Mouse (Mus musculus) midbrain, embryonic 16.5 days (tissue): Measurements from ENCODE around the gene Ints2. TPM values are rescaled to one million over a fixed set of nuclear protein-coding genes. Genes with fewer than 3 reads are reported as not detected.
"Not testable (repeated sequence)": the region's sequence is repeated elsewhere in the genome, so short reads cannot be mapped to it uniquely, and the experiment has no call there.

Experiments
- ATAC-seq: fragments of 200-750 bp; cut with Nextera tagmentation; 2 replicates; pipeline ENCODE4 v1.8.0; 2017; ENCODE audit warnings: moderate TSS enrichment
- H3K27ac ChIP-seq: fragments of 300-500 bp; sonication (generic); 2 replicates; pipeline ENCODE4 v1.5.1; 2014; ENCODE audit warnings: mild to moderate bottlenecking, low read length, mixed read lengths
- H3K27me3 ChIP-seq: fragments of 300-500 bp; sonication (generic); 2 replicates; pipeline ENCODE4 v1.6.1; 2014; ENCODE audit warnings: low read depth, low read length, mixed read lengths; ENCODE audit not compliant: control insufficient read depth, insufficient read depth
- H3K36me3 ChIP-seq: fragments of 300-500 bp; sonication (generic); 2 replicates; pipeline ENCODE4 v1.6.1; 2014; ENCODE audit warnings: mild to moderate bottlenecking, low read length, moderate library complexity, mixed read lengths; ENCODE audit not compliant: control insufficient read depth, insufficient read depth
- H3K4me1 ChIP-seq: fragments of 300-500 bp; sonication (generic); 2 replicates; pipeline ENCODE4 v1.6.1; 2014; ENCODE audit warnings: mild to moderate bottlenecking, low read length, mixed read lengths; ENCODE audit not compliant: control insufficient read depth, insufficient read depth
- H3K4me2 ChIP-seq: fragments of 300-500 bp; sonication (generic); 2 replicates; pipeline ENCODE4 v1.6.1; 2014; ENCODE audit warnings: mild to moderate bottlenecking, low read length, mixed read lengths
- H3K4me3 ChIP-seq: fragments of 300-500 bp; sonication (generic); 2 replicates; pipeline ENCODE4 v1.5.1; 2014; ENCODE audit warnings: low read depth, mild to moderate bottlenecking, low read length, moderate library complexity, mixed read lengths
- H3K9ac ChIP-seq: fragments of 300-500 bp; sonication (generic); 2 replicates; pipeline ENCODE4 v1.6.1; 2014; ENCODE audit warnings: low read depth, low read length, mixed read lengths
- H3K9me3 ChIP-seq: fragments of 300-500 bp; sonication (generic); replicated peaks from 2 replicates; pipeline ENCODE4 v1.6.1; 2014; ENCODE audit warnings: mild to moderate bottlenecking, low read length, mixed read lengths; ENCODE audit not compliant: control insufficient read depth, poor library complexity, severe bottlenecking
- WGBS: fragments of 180-500 bp; shearing (Covaris S2); extraction: QIAGEN DNeasy Blood & Tissue Kit; methylation state at CpG from one replicate; pipeline ENCODE4 v1.1.7; 2014; 5-methylcytosine and 5-hydroxymethylcytosine counted together
- polyA plus RNA-seq: library from polyadenylated mRNA; unstranded; fragments of >200 nt; fragmentation: Nextera tagmentation; extraction: Ambion mirVana; gene quantifications from 2 replicates; pipeline ENCODE4 v1.2.1, GENCODE M21; 2015

Gene Ints2
- polyA plus RNA-seq: 23.4 and 24.4 TPM in 2 replicates

- H3K27me3 ChIP-seq: no peaks in the 10 kb centered on the region
- H3K4me1 ChIP-seq: peaks cover 15% of the 10 kb centered on the region
- H3K4me3 ChIP-seq: peak within 1 kb of the TSS; percentile 49
- H3K9me3 ChIP-seq: no peaks in the 10 kb centered on the region
- ATAC-seq: peak; percentile 96
- peak within 1 kb of the TSS; percentile 74 for H3K4me2 ChIP-seq
- H3K27ac ChIP-seq: peak within 1 kb of the TSS; percentile 79
- peak within 1 kb of the TSS; percentile 69 for H3K9ac ChIP-seq
- H3K36me3 ChIP-seq: 0 out of 2 replicates have a peak, but pooled peaks cover 4% of the 10 kb centered on the region
- 10% methylated on average over 29 of the region's 32 CpGs for WGBS
Observed at GRCm38 (mm10) chr11:86257460-86258076, at the start of gene Ints2. Gene Ints2 (minus strand): TSS chr11:86257575.

GRCm38 (mm10) chr11:86292201-86292600 is 34.8 kb upstream of the Ints2 start:
- not testable (repeated sequence) for H3K4me1 ChIP-seq, H3K4me3 ChIP-seq, H3K27ac ChIP-seq, H3K36me3 ChIP-seq, H3K27me3 ChIP-seq, ATAC-seq, H3K9ac ChIP-seq, H3K9me3 ChIP-seq, H3K4me2 ChIP-seq
- WGBS: 95% methylated on average over 10 of the region's 10 CpGs

DNA sequence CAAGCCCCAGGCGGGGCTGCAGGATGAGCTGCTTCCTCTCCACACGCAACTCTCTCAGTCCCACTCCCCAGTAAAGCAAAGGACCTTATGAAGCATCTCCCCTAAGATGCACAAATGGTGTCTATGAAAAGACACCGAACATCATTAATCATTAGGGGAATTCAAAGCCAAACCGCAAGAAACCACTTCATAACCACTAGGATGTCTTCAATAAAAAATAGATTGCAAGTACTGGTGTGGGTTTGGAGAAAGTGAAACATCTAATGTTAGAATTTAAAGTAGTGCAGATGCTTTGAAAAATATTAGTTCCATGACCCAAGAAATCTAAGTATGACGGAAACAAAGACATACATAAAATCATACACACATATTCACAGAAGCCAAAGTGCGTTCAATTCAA is 34.3 kb upstream of the Ints2 start:
- H3K9me3 ChIP-seq: no peaks in the 10 kb centered on the region
- no peak overlapping the region for H3K4me3 ChIP-seq
- H3K4me1 ChIP-seq: no peaks in the 10 kb centered on the region
- no peaks in the 10 kb centered on the region for H3K27me3 ChIP-seq
- no peak overlapping the region for H3K4me2 ChIP-seq
- H3K27ac ChIP-seq: no peak overlapping the region
- H3K9ac ChIP-seq: no peak overlapping the region
- 95% methylated on average over 6 of the region's 6 CpGs for WGBS
- H3K36me3 ChIP-seq: peaks cover 5% of the 10 kb centered on the region; the same call in 1 of the 2 replicates
- ATAC-seq: no peak

DNA sequence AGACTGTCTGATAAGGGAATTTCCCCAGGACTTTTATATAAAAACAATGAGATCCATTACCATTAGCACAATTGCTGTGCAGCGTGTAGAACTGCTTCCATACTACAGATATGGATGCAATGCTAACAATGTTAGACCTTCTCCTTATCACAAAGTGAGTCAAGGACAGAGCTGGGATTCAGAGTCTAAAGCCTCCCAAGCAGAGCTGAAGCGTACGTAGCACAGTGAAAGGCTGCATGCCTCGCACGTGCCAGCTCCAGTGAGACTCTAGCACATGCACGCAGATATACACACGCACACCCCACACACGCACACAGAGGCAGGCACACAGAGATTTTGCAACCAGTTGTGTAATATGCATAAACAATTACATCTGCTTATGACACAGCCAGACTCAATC is 28.4 kb upstream of the Ints2 start:
- Histone ChIP-seq H3K36me3 (peaks cover 22% of the 10 kb centered on the region), H3K9me3 (no peaks in the 10 kb centered on the region), H3K4me3 (no peak overlapping the region), H3K4me2 (no peak overlapping the region), H3K4me1 (no peaks in the 10 kb centered on the region), H3K9ac (no peak overlapping the region), H3K27me3 (no peaks in the 10 kb centered on the region), H3K27ac (no peak overlapping the region)
- WGBS: 93% methylated on average over 8 of the region's 8 CpGs
- ATAC-seq: no peak

- Histone ChIP-seq H3K36me3 (peaks cover 30% of the 10 kb centered on the region), H3K4me3 (no peak overlapping the region), H3K4me2 (no peak overlapping the region), H3K27me3 (no peaks in the 10 kb centered on the region), H3K27ac (no peak overlapping the region), H3K9ac (no peak overlapping the region), H3K9me3 (no peaks in the 10 kb centered on the region), H3K4me1 (no peaks in the 10 kb centered on the region)
- 97% methylated on average over 6 of the region's 6 CpGs for WGBS
- no peak for ATAC-seq
Observed at GRCm38 (mm10) chr11:86278442-86279102, 21.2 kb upstream of the Ints2 start.

- Histone ChIP-seq H3K9ac (peak overlapping the region; percentile 69), H3K9me3 (no peaks in the 10 kb centered on the region), H3K4me2 (peak overlapping the region; percentile 74), H3K4me1 (peaks cover 15% of the 10 kb centered on the region), H3K27ac (peak overlapping the region; percentile 79), H3K4me3 (peak overlapping the region; percentile 49), H3K27me3 (no peaks in the 10 kb centered on the region), H3K36me3 (0 out of 2 replicates have a peak, but pooled peaks cover 7% of the 10 kb centered on the region)
- peak; percentile 66 for ATAC-seq
- WGBS: under 1% methylated on average over 22 of the region's 22 CpGs
Observed at GRCm38 (mm10) chr11:86257054-86257453, 321 bp downstream of the Ints2 start.

DNA sequence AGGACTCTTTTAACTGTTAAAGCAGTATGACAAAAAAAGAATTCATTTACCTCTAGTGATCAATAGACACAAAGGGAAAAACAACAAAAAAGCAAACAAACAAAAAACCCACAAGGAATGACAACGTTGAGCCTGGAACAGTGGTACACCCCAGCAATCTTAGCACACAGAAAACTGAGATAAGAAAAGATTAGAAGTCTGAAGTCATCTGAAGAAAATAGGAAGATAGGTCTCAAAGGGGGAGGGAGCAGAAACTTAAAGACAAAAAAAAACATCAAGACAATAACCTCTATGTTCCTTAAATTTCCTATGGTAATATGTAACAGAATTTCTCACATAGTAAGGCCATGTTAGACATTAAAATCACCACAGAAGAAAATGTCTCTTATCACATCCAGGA is 4.0 kb downstream of the Ints2 start:
- Histone ChIP-seq H3K4me1 (peaks cover 15% of the 10 kb centered on the region), H3K27ac (no peak overlapping the region), H3K27me3 (no peaks in the 10 kb centered on the region), H3K9ac (no peak overlapping the region), H3K4me2 (no peak overlapping the region), H3K9me3 (no peaks in the 10 kb centered on the region), H3K4me3 (no peak overlapping the region), H3K36me3 (peaks cover 17% of the 10 kb centered on the region)
- 84% methylated on average over 1 of the region's 1 CpGs for WGBS
- no peak for ATAC-seq

- Histone ChIP-seq H3K4me1 (no peaks in the 10 kb centered on the region), H3K27ac (no peak overlapping the region), H3K9me3 (no peaks in the 10 kb centered on the region), H3K4me2 (no peak overlapping the region), H3K36me3 (peaks cover 35% of the 10 kb centered on the region), H3K27me3 (no peaks in the 10 kb centered on the region), H3K9ac (no peak overlapping the region), H3K4me3 (no peak overlapping the region)
- no peak for ATAC-seq
- 92% methylated on average over 4 of the region's 4 CpGs for WGBS
Observed at GRCm38 (mm10) chr11:86232446-86232845, 24.9 kb downstream of the Ints2 start.

DNA sequence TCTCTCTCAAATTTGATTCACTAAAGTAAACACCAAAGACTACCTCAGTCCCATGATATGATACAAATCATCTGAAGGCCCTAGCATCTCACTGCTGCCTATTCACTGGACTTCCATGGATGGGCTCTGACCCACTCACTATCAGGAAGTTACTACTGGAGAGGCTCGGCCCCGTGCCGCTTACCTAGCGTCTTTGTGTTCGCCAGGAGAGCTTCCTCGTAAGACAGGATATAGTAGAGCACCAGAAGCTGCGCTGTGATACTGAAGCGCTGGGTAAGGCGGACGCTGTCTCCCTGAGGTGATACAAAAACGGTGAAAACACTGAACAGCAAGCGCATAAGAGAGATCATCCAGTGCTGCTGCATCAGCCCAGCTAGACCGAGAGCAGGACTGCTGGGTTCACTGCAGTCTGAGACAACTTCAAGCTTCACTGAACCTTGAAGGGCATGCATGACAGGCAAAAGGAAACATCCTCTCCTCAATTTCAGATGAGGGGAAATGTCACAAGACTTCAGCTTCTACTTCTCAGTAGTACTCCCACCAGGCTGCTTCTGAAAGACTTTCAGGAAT is 25.5 kb downstream of the Ints2 start:
- Histone ChIP-seq H3K9me3 (no peaks in the 10 kb centered on the region), H3K4me1 (no peaks in the 10 kb centered on the region), H3K27ac (no peak overlapping the region), H3K4me2 (no peak overlapping the region), H3K27me3 (no peaks in the 10 kb centered on the region), H3K36me3 (peaks cover 36% of the 10 kb centered on the region), H3K9ac (no peak overlapping the region), H3K4me3 (no peak overlapping the region)
- no peak for ATAC-seq
- WGBS: 96% methylated on average over 13 of the region's 13 CpGs
